15 mouse cellular contexts compared by ENCODE assay signal in genomic region chr12:59260362-59260761, GRCm38 (mm10). TPM values are rescaled to one million over a fixed set of nuclear protein-coding genes. Genes with fewer than 3 reads are reported as not detected.
DNase-seq lines count a peak whose midpoint lies in the region; ATAC-seq lines count a peak whose summit lies in the region.
"Had no signal": no experiment of that assay in that cellular context is flagged by ENCODE, and none has a peak within 500 bp of the region (broad histone marks: within the 10 kb centered on the region; RNA-seq: fewer than 3 reads in every experiment).

No protein-coding gene starts in this region.

- no peaks in the 10 kb centered on the region for H3K27me3 ChIP-seq in forebrain, embryonic 13.5 days
- H3K27me3 ChIP-seq in forebrain, embryonic 10.5 days (ENCODE audit: poor library complexity, severe bottlenecking), result no peaks in the 10 kb centered on the region
- no peaks in the 10 kb centered on the region for H3K27me3 ChIP-seq in forebrain, embryonic 14.5 days (replicated peaks; ENCODE audit: control insufficient read depth, insufficient read depth, low read length)
- H3K27me3 ChIP-seq in midbrain, embryonic 14.5 days (ENCODE audit: control insufficient read depth, insufficient read depth, low read length), result no peaks in the 10 kb centered on the region
- H3K27me3 ChIP-seq: liver, embryonic 15.5 days; megakaryocyte, embryonic 14.5 days; stomach, embryonic 15.5 days had no signal

- H3K4me2 ChIP-seq in forebrain, embryonic 13.5 days, result no peak overlapping the region
- H3K4me2 ChIP-seq in forebrain, embryonic 14.5 days (ENCODE audit: low read length), result no peak overlapping the region
- 0 out of 2 replicates have a peak overlapping the region, but pooled peaks have one; percentile 11 for H3K4me2 ChIP-seq in midbrain, embryonic 14.5 days (ENCODE audit: low read length)
- H3K4me2 ChIP-seq: liver, embryonic 15.5 days; stomach, embryonic 15.5 days had no signal

- no peak overlapping the region for H3K4me3 ChIP-seq in forebrain, embryonic 13.5 days
- no peak overlapping the region for H3K4me3 ChIP-seq in forebrain, embryonic 10.5 days
- no peak overlapping the region for H3K4me3 ChIP-seq in forebrain, embryonic 14.5 days (ENCODE audit: low read depth, low read length)
- no peak overlapping the region for H3K4me3 ChIP-seq in midbrain, embryonic 14.5 days (replicated peaks; ENCODE audit: low read depth, low read length)
- H3K4me3 ChIP-seq: gastrocnemius, adult 2 months; liver, embryonic 15.5 days; megakaryocyte, embryonic 14.5 days; stomach, embryonic 15.5 days had no signal

- H3K9ac ChIP-seq in forebrain, embryonic 13.5 days, result no peak overlapping the region
- H3K9ac ChIP-seq in forebrain, embryonic 14.5 days (ENCODE audit: low read length), result no peak overlapping the region
- H3K9ac ChIP-seq in midbrain, embryonic 14.5 days (replicated peaks; ENCODE audit: low read length), result no peak overlapping the region
- H3K9ac ChIP-seq: liver, embryonic 15.5 days; stomach, embryonic 15.5 days had no signal

- H3K4me1 ChIP-seq in forebrain, embryonic 13.5 days, result peaks cover 8% of the 10 kb centered on the region; the same call in 1 of the 2 replicates
- H3K4me1 ChIP-seq in forebrain, embryonic 10.5 days, result no peaks in the 10 kb centered on the region
- H3K4me1 ChIP-seq in forebrain, embryonic 14.5 days (ENCODE audit: control insufficient read depth, insufficient read depth, low read length), result no peaks in the 10 kb centered on the region
- peaks cover 20% of the 10 kb centered on the region; the same call in 1 of the 2 replicates for H3K4me1 ChIP-seq in midbrain, embryonic 14.5 days (ENCODE audit: control insufficient read depth, insufficient read depth, low read length)
- H3K4me1 ChIP-seq: liver, embryonic 15.5 days; stomach, embryonic 15.5 days had no signal

- H3K9me3 ChIP-seq in forebrain, embryonic 13.5 days (replicated peaks), result no peaks in the 10 kb centered on the region
- no peaks in the 10 kb centered on the region for H3K9me3 ChIP-seq in forebrain, embryonic 10.5 days
- H3K9me3 ChIP-seq in forebrain, embryonic 14.5 days (replicated peaks; ENCODE audit: control insufficient read depth, low read length), result no peaks in the 10 kb centered on the region
- no peaks in the 10 kb centered on the region for H3K9me3 ChIP-seq in midbrain, embryonic 14.5 days (ENCODE audit: control insufficient read depth, low read length)
- H3K9me3 ChIP-seq: liver, embryonic 15.5 days; megakaryocyte, embryonic 14.5 days; stomach, embryonic 15.5 days had no signal

- H3K27ac ChIP-seq in forebrain, embryonic 13.5 days, result no peak overlapping the region
- no peak overlapping the region for H3K27ac ChIP-seq in forebrain, embryonic 10.5 days
- H3K27ac ChIP-seq in forebrain, embryonic 14.5 days (ENCODE audit: low read depth, low read length), result no peak overlapping the region
- H3K27ac ChIP-seq in midbrain, embryonic 14.5 days (replicated peaks; ENCODE audit: low read depth, low read length), result peak overlapping the region; percentile 75
- H3K27ac ChIP-seq: gastrocnemius, adult 2 months; liver, embryonic 15.5 days; stomach, embryonic 15.5 days had no signal

- peak; percentile 46 for ATAC-seq in forebrain, embryonic 13.5 days
- peak; percentile 52 for ATAC-seq in forebrain, embryonic 14.5 days
- ATAC-seq in midbrain, embryonic 14.5 days (ENCODE audit: low FRiP score, low TSS enrichment), result peak; percentile 73
- ATAC-seq: Patski had no signal

- H3K36me3 ChIP-seq in forebrain, embryonic 13.5 days (ENCODE audit: poor library complexity, severe bottlenecking), result no peaks in the 10 kb centered on the region
- H3K36me3 ChIP-seq in forebrain, embryonic 10.5 days (replicated peaks), result no peaks in the 10 kb centered on the region
- no peaks in the 10 kb centered on the region for H3K36me3 ChIP-seq in forebrain, embryonic 14.5 days (ENCODE audit: control insufficient read depth, insufficient read depth, low read length)
- no peaks in the 10 kb centered on the region for H3K36me3 ChIP-seq in midbrain, embryonic 14.5 days (ENCODE audit: control insufficient read depth, insufficient read depth, low read length)
- H3K36me3 ChIP-seq: liver, embryonic 15.5 days; stomach, embryonic 15.5 days had no signal

- no peak for DNase-seq in forebrain, embryonic 10.5 days (ENCODE audit: extremely low spot score, low spot score)
- DNase-seq in forebrain, embryonic 14.5 days (ENCODE audit: low spot score), result peak; percentile 55
- DNase-seq in layer of hippocampus, adult 18-20 months (ENCODE audit: low spot score in 2 of 2), result peak; percentile 50 to 72
- peak; percentile 85 for DNase-seq in midbrain, embryonic 14.5 days
- DNase-seq in B cell, adult 2 months, result no peak
- DNase-seq in gastrocnemius, postnatal 4 days (ENCODE audit: low spot score in 2 of 2), result no peak
- DNase-seq in heart, adult 8-10 months (ENCODE audit: low spot score), result no peak
- DNase-seq: adrenal gland, postnatal 25 days; gastrocnemius, adult 2 months; kidney, postnatal 14 days had no signal

RNA-seq across cellular contexts. Expression of gene Fbxo33, which starts 40.8 kb away (rescaled TPM):
- 5.8 and 7.3 TPM in 2 replicates for polyA plus RNA-seq in forebrain, embryonic 13.5 days (2015; fragmentation: Nextera tagmentation; extraction: Ambion mirVana)
- 5.0 and 6.1 TPM in 2 replicates for polyA plus RNA-seq in forebrain, embryonic 10.5 days (2016; fragmentation: Nextera tagmentation; extraction: Ambion mirVana)
- polyA plus RNA-seq in forebrain, embryonic 14.5 days (2014; fragmentation: Nextera tagmentation; extraction: Ambion mirVana), result 6.4 and 7.1 TPM in 2 replicates
- total RNA-seq in layer of hippocampus, adult 18-20 months (2021), result 10 to 100 TPM; 60.3 to 64.4 TPM
- polyA plus RNA-seq in midbrain, embryonic 14.5 days (2014; fragmentation: Nextera tagmentation; extraction: Ambion mirVana), result 11.4 and 13.7 TPM in 2 replicates
- total RNA-seq in gastrocnemius, postnatal 4 days (2021), result 1 to 10 TPM; 6.9 to 7.4 TPM
- total RNA-seq in heart, adult 8-10 months (2022), result 1 to 10 TPM; 5.0 to 9.9 (median 7.9) TPM

Comparison
In these comparisons a context has a peak if more than half of its experiments do, and no peak if none do; other contexts are left out.
1. DNase-seq: peak in forebrain, embryonic 14.5 days (single experiment), layer of hippocampus, adult 18-20 months (2 of 2) and midbrain, embryonic 14.5 days (single experiment); none in forebrain, embryonic 10.5 days (single experiment), B cell, adult 2 months (0 of 2), gastrocnemius, postnatal 4 days (0 of 2) and heart, adult 8-10 months (single experiment).
2. Peak in every context shown above with its lines, with median percentiles within 50 percentile points of each other: ATAC-seq.